Mouse (Mus musculus) kidney, embryonic 14.5 days (tissue): ENCODE results near the gene Plk5. TPM values are rescaled to one million over a fixed set of nuclear protein-coding genes. Genes with fewer than 3 reads are reported as not detected.

Source experiments
- ATAC-seq: fragments of 200-750 bp; cut with Nextera tagmentation; 2 replicates; pipeline ENCODE4 v1.8.0; 2017; ENCODE audit warnings: moderate number of reproducible peaks, mild to moderate bottlenecking, moderate TSS enrichment, moderate library complexity; ENCODE audit not compliant: low FRiP score, low TSS enrichment
- H3K27ac ChIP-seq: fragments of 300-500 bp; sonication (generic); 2 replicates; pipeline ENCODE4 v1.5.1; 2014; ENCODE audit warnings: low read depth, mild to moderate bottlenecking, low read length, moderate library complexity, mixed read lengths
- H3K27me3 ChIP-seq: fragments of 300-500 bp; sonication (generic); 2 replicates; pipeline ENCODE4 v1.6.1; 2014; ENCODE audit warnings: mild to moderate bottlenecking, low read length; ENCODE audit not compliant: control insufficient read depth, insufficient read depth
- H3K36me3 ChIP-seq: fragments of 300-500 bp; sonication (generic); 2 replicates; pipeline ENCODE4 v1.6.1; 2014; ENCODE audit warnings: low read length, mixed read lengths; ENCODE audit not compliant: control insufficient read depth, insufficient read depth
- H3K4me1 ChIP-seq: fragments of 300-500 bp; sonication (generic); 2 replicates; pipeline ENCODE4 v1.6.1; 2014; ENCODE audit warnings: low read length, mixed read lengths; ENCODE audit not compliant: control insufficient read depth, insufficient read depth
- H3K4me2 ChIP-seq: fragments of 300-500 bp; sonication (generic); replicated peaks from 2 replicates; pipeline ENCODE4 v1.6.1; 2014; ENCODE audit warnings: low read depth, mild to moderate bottlenecking, low read length
- H3K4me3 ChIP-seq: fragments of 300-500 bp; sonication (generic); 2 replicates; pipeline ENCODE4 v1.5.1; 2014; ENCODE audit warnings: mild to moderate bottlenecking, low read length
- H3K9ac ChIP-seq: fragments of 300-500 bp; sonication (generic); 2 replicates; pipeline ENCODE4 v1.6.1; 2014; ENCODE audit warnings: low read depth, mild to moderate bottlenecking, low read length, moderate library complexity
- H3K9me3 ChIP-seq: fragments of 300-500 bp; sonication (generic); 2 replicates; pipeline ENCODE4 v1.6.1; 2016; ENCODE audit warnings: low read length; ENCODE audit not compliant: control insufficient read depth
- WGBS: fragments of 180-500 bp; shearing (Covaris S2); extraction: QIAGEN DNeasy Blood & Tissue Kit; methylation state at CpG from one replicate; pipeline ENCODE4 v1.1.7; 2014; 5-methylcytosine and 5-hydroxymethylcytosine counted together
- polyA plus RNA-seq: library from polyadenylated mRNA; unstranded; fragments of >200 nt; fragmentation: Nextera tagmentation; extraction: Ambion mirVana; gene quantifications from 2 replicates; pipeline ENCODE4 v1.2.1, GENCODE M21; 2014

Gene Plk5
- 0.62 and 0.66 TPM in 2 replicates for polyA plus RNA-seq

GRCm38 (mm10) chr10:80356001-80356682, at the start of gene Plk5:
Gene Plk5, plus strand, starts transcription at chr10:80356459.
- H3K4me3 ChIP-seq, result peak within 1 kb of the TSS; percentile 38
- peak within 1 kb of the TSS; percentile 31; the same call in 1 of the 2 replicates for H3K9ac ChIP-seq
- under 1% methylated on average over 52 of the region's 53 CpGs for WGBS

GRCm38 (mm10) chr10:80311560-80311959, 44.7 kb upstream of the Plk5 start:
- H3K4me1 ChIP-seq, result no peaks in the 10 kb centered on the region
- H3K4me3 ChIP-seq, result no peak overlapping the region
- ATAC-seq, result no peak
- H3K27ac ChIP-seq, result no peak overlapping the region
- peaks cover 61% of the 10 kb centered on the region for H3K27me3 ChIP-seq
- H3K9ac ChIP-seq, result no peak overlapping the region
- H3K36me3 ChIP-seq, result no peaks in the 10 kb centered on the region
- H3K4me2 ChIP-seq, result no peak overlapping the region
- H3K9me3 ChIP-seq, result no peaks in the 10 kb centered on the region
- WGBS, result 83% methylated on average over 16 of the region's 16 CpGs

More at GRCm38 (mm10) chr10:80356001-80356682, at the start of gene Plk5:
- Histone ChIP-seq H3K9me3 (no peaks in the 10 kb centered on the region), H3K27me3 (peaks cover 74% of the 10 kb centered on the region), H3K4me1 (peaks cover 11% of the 10 kb centered on the region; the same call in 1 of the 2 replicates), H3K4me2 (peak within 1 kb of the TSS; percentile 58), H3K36me3 (no peaks in the 10 kb centered on the region), H3K27ac (no peak within 1 kb of the TSS)
- no peak for ATAC-seq

DNA sequence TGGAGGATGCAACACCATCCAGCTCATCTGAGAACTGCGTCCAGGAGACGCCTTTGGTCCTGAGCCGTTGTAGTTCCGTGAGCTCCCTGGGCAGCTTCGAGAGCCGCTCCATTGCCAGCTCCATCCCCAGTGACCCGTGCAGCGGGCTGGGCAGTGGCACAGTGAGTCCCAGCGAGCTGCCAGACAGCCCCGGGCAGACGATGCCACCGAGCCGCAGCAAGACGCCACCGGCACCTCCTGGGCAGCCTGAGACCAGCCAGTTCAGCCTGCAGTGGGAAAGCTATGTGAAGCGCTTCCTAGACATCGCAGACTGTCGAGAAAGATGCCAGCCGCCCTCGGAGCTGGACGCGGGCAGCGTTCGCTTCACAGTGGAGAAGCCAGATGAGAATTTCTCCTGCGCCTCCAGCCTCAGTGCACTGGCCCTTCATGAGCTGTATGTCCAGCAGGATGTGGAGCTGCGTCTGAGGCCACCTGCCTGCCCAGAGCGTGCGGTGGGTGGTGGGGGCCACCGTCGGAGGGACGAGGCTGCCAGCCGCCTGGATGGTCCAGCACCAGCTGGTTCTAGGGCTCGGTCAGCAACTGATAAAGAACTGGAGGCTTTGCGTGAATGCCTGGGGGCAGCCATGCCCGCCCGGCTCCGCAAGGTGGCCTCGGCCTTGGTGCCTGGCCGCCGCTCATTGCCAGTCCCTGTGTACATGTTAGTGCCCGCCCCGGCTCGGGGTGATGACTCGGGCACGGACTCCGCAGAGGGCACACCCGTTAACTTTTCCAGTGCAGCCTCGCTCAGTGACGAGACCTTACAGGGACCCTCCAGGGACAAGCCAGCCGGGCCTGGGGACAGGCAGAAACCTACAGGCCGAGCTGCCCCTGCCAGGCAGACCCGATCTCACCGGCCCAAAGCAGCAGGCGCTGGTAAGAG, 43.4 kb upstream of the Plk5 start:
- Histone ChIP-seq H3K27ac (no peak overlapping the region), H3K4me1 (no peaks in the 10 kb centered on the region), H3K9me3 (no peaks in the 10 kb centered on the region), H3K27me3 (peaks cover 70% of the 10 kb centered on the region), H3K4me2 (no peak overlapping the region), H3K9ac (no peak overlapping the region; the same call in 1 of the 2 replicates), H3K4me3 (no peak overlapping the region), H3K36me3 (peaks cover 3% of the 10 kb centered on the region; the same call in 1 of the 2 replicates)
- WGBS, result 63% methylated on average over 54 of the region's 54 CpGs
- no peak for ATAC-seq

GRCm38 (mm10) chr10:80313627-80314201, 42.5 kb upstream of the Plk5 start:
- Histone ChIP-seq H3K9ac (no peak overlapping the region), H3K9me3 (no peaks in the 10 kb centered on the region), H3K27me3 (peaks cover 70% of the 10 kb centered on the region), H3K4me3 (no peak overlapping the region), H3K4me2 (no peak overlapping the region), H3K27ac (no peak overlapping the region), H3K36me3 (peaks cover 9% of the 10 kb centered on the region; the same call in 1 of the 2 replicates), H3K4me1 (no peaks in the 10 kb centered on the region)
- 38% methylated on average over 18 of the region's 20 CpGs for WGBS
- no peak; the same call in 1 of the 2 replicates for ATAC-seq

DNA sequence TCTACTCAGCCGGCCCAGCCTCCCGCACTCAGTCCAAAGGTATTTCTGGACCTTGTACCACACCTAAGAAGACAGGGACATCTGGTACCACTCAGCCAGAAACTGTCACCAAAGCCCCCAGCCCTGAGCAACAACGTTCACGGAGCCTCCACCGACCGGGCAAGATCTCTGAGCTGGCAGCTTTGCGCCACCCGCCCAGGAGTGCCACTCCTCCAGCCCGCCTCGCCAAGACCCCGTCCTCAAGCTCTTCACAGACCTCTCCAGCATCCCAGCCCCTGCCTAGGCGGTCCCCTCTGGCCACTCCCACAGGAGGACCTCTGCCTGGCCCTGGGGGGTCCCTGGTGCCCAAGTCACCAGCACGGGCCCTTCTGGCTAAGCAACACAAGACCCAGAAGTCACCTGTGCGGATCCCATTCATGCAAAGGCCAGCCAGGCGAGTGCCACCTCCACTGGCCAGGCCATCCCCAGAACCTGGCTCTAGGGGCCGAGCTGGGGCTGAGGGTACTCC, 41.7 kb upstream of the Plk5 start:
- WGBS, result 54% methylated on average over 16 of the region's 16 CpGs
- Histone ChIP-seq H3K4me2 (no peak overlapping the region), H3K27ac (no peak overlapping the region), H3K27me3 (peaks cover 70% of the 10 kb centered on the region), H3K36me3 (peaks cover 11% of the 10 kb centered on the region; the same call in 1 of the 2 replicates), H3K9me3 (no peaks in the 10 kb centered on the region), H3K4me1 (peaks cover 4% of the 10 kb centered on the region), H3K9ac (no peak overlapping the region), H3K4me3 (no peak overlapping the region)
- ATAC-seq, result no peak

DNA sequence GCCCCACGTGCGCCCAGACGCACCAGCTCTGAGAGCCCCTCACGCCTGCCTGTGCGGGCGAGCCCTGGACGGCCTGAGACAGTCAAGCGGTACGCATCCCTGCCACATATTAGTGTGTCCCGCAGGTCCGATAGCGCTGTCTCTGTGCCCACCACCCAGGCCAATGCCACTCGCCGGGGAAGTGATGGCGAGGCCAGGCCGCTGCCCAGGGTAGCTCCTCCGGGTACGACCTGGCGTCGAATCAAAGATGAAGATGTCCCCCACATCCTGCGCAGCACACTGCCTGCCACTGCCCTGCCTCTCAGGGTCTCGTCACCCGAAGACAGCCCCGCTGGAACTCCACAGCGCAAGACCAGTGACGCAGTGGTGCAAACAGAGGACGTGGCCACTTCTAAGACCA, 40.9 kb upstream of the Plk5 start:
- no peak overlapping the region for H3K27ac ChIP-seq
- peaks cover 68% of the 10 kb centered on the region for H3K27me3 ChIP-seq
- H3K4me1 ChIP-seq, result peaks cover 6% of the 10 kb centered on the region
- no peaks in the 10 kb centered on the region for H3K9me3 ChIP-seq
- 42% methylated on average over 27 of the region's 27 CpGs for WGBS
- no peak for ATAC-seq
- H3K36me3 ChIP-seq, result peaks cover 11% of the 10 kb centered on the region; the same call in 1 of the 2 replicates
- no peak overlapping the region for H3K9ac ChIP-seq
- H3K4me3 ChIP-seq, result no peak overlapping the region
- H3K4me2 ChIP-seq, result no peak overlapping the region

GRCm38 (mm10) chr10:80316359-80316781, 39.9 kb upstream of the Plk5 start:
- H3K4me2 ChIP-seq, result no peak overlapping the region
- peaks cover 64% of the 10 kb centered on the region for H3K27me3 ChIP-seq
- no peak overlapping the region for H3K27ac ChIP-seq
- peaks cover 9% of the 10 kb centered on the region for H3K4me1 ChIP-seq
- H3K36me3 ChIP-seq, result peaks cover 11% of the 10 kb centered on the region; the same call in 1 of the 2 replicates
- 20% methylated on average over 11 of the region's 11 CpGs for WGBS
- no peak overlapping the region for H3K4me3 ChIP-seq
- H3K9me3 ChIP-seq, result no peaks in the 10 kb centered on the region
- ATAC-seq, result no peak
- no peak overlapping the region for H3K9ac ChIP-seq

DNA sequence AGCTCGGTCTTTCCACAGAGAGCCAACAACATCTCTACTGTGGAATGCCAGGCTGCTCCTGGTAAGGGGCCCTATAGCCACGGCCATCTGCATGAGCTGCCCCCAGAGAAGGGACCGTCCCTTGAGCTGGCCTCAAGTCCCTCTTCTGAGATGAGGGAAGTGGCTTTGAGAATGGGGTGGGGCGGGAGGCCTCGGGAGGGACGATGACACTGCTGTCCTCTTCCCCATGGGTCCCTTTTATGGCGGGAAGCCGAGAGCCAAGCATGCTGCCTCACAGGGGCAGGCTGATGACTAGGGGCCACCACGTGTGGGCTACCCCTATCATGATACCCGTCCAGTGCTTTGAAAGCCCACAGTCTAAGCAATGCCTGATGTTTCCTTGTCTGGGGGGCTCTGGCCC, 39.2 kb upstream of the Plk5 start:
- Histone ChIP-seq H3K36me3 (peaks cover 11% of the 10 kb centered on the region; the same call in 1 of the 2 replicates), H3K4me1 (peaks cover 9% of the 10 kb centered on the region), H3K27me3 (peaks cover 57% of the 10 kb centered on the region), H3K27ac (no peak overlapping the region), H3K9me3 (no peaks in the 10 kb centered on the region), H3K9ac (no peak overlapping the region), H3K4me3 (no peak overlapping the region), H3K4me2 (no peak overlapping the region)
- ATAC-seq, result no peak
- 40% methylated on average over 10 of the region's 10 CpGs for WGBS
